Mouse (Mus musculus): ENCODE results near the gene Acod1. TPM values are rescaled to one million over a fixed set of nuclear protein-coding genes. Genes with fewer than 3 reads are reported as not detected.

Gene Acod1
- polyA plus RNA-seq, 1 experiment from 2014 or later, result not detected

DNA sequence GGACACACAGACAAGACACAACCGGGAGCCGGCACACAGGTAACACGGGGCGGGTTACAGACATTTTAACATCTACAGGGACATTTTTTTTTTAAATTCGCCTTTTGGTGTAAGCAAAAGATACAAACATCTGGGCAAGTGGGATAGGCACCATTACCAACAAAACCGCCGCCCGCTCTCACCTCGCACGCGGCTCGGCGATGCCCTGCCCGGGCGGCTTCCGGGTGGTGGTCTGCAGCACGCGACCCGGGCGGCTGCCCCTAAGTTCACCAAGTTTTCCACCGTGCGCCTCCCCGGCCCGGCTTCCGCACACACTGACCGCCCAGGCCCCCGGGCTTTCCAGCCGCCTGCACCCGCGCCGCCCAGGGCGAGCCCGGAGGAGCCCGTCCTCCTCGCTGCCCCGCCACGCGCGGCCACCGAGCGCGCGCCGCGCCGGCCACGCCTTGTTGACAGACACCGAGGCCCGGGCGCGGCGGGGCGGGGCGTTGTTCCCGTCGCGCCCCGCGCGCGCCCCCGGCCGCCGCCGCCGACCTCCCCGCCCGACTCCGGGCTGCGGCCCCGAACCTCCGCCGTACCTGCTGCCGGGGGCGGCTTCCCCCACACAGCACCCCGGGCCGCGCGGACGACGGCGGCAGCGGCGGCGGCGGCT is 51.9 kb downstream of the Acod1 start:
- H3K4me1 ChIP-seq, result peaks cover 16% of the 10 kb centered on the region
- DNase-seq (ENCODE audit: low spot score), result peak; percentile 89
- no peaks in the 10 kb centered on the region for H3K27me3 ChIP-seq (replicated peaks; ENCODE audit: low read depth, poor library complexity, severe bottlenecking)
- H3K9me3 ChIP-seq, result no peaks in the 10 kb centered on the region
- H3K36me3 ChIP-seq (replicated peaks), result peaks cover 28% of the 10 kb centered on the region
- WGBS, result under 1% methylated on average over 77 of the region's 86 CpGs
- H3K4me3 ChIP-seq, result peak overlapping the region; percentile 85
- peak overlapping the region; percentile 99 for H3K27ac ChIP-seq (replicated peaks)

DNA sequence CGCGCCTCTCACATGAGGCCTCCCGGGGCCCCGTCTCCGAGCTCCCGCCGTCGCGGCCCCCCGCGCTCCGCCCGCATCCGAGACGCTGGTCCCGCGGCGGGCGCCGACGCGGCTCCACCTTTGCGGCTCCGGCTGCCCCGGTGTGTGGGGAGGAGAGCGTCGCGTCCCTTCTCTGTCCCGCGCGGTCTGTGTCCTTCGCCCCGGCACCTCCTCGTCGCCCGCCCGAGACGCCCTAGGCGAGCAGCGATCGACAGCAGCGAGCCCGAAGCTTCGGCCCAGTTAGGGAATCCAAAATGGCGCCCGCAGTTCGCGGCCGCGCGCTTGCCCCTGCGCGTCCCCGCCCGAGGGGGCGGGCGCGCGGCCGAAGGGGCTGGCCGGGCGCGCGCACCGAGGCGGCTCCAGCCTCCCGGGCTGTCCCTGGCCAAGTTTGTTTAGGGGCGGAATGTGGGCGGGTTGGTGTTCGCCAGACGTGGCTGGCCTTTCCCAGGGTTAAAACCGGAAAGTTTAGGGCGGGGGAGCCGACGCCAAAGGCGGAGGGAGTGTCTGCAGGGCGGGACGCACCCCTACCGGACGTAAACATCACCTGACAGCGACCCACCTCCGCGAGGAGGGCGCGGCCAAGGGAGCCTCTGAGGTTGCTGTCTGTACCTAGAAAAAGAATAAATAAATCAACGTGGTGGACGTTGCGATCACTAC is 52.6 kb downstream of the Acod1 start, which contains the start of gene Fbxl3:
Fbxl3 (minus strand) TSS at position 329 of the 696 bp plus-strand sequence.
- no peaks in the 10 kb centered on the region for H3K27me3 ChIP-seq (replicated peaks; ENCODE audit: low read depth, poor library complexity, severe bottlenecking)

GRCm38 (mm10) chr14:103100296-103100695 is 53.5 kb downstream of the Acod1 start:
- 88% methylated on average over 13 of the region's 13 CpGs for WGBS
- H3K4me3 ChIP-seq, result peak overlapping the region; percentile 85; the same call in 1 of the 2 replicates
- DNase-seq (ENCODE audit: low spot score), result no peak

More for the DNA sequence above, 52.6 kb downstream of the Acod1 start, which contains the start of gene Fbxl3:
- Histone ChIP-seq H3K27ac (replicated peaks) (peak within 1 kb of the TSS; percentile 99), H3K36me3 (replicated peaks) (peaks cover 23% of the 10 kb centered on the region), H3K4me3 (peak within 1 kb of the TSS; percentile 85), H3K9me3 (no peaks in the 10 kb centered on the region), H3K4me1 (peaks cover 16% of the 10 kb centered on the region)
- peak; percentile 92 for DNase-seq (ENCODE audit: low spot score)
- WGBS, result under 1% methylated on average over 88 of the region's 88 CpGs

DNA sequence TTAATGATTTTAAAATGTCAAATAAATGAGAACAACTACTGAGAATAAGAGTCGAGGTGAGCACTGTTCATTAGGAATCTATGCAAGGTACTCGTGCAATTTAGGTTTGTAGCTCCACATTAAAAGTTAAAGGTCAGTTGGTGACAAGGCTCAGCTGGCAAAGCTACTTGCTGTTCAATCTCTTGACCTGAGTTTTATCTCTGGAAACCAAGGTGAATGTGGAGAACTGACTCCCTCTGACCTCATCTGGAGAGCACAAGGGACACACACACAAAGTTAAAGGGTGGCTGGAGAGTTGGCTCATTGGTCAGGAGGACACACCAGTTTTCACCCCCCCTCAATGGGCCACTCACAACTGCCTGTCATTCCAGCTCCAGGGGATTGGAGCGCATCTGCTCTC is 54.4 kb downstream of the Acod1 start:
- WGBS, result 84% methylated on average over 3 of the region's 3 CpGs
- Histone ChIP-seq H3K27me3 (replicated peaks; ENCODE audit: low read depth, poor library complexity, severe bottlenecking) (no peaks in the 10 kb centered on the region), H3K4me1 (peaks cover 16% of the 10 kb centered on the region), H3K4me3 (no peak overlapping the region), H3K9me3 (no peaks in the 10 kb centered on the region), H3K36me3 (replicated peaks) (peaks cover 6% of the 10 kb centered on the region), H3K27ac (replicated peaks) (no peak overlapping the region)
- DNase-seq (ENCODE audit: low spot score), result no peak

More at GRCm38 (mm10) chr14:103100296-103100695, 53.5 kb downstream of the Acod1 start:
- Histone ChIP-seq H3K9me3 (no peaks in the 10 kb centered on the region), H3K4me1 (peaks cover 16% of the 10 kb centered on the region), H3K27ac (replicated peaks) (no peak overlapping the region), H3K27me3 (replicated peaks; ENCODE audit: low read depth, poor library complexity, severe bottlenecking) (no peaks in the 10 kb centered on the region), H3K36me3 (replicated peaks) (peaks cover 14% of the 10 kb centered on the region)

- no peaks in the 10 kb centered on the region for H3K9me3 ChIP-seq
- WGBS, result 78% methylated on average over 6 of the region's 6 CpGs
- no peak overlapping the region for H3K4me3 ChIP-seq
- no peaks in the 10 kb centered on the region for H3K27me3 ChIP-seq (replicated peaks; ENCODE audit: low read depth, poor library complexity, severe bottlenecking)
- peaks cover 10% of the 10 kb centered on the region for H3K4me1 ChIP-seq
- no peak overlapping the region for H3K27ac ChIP-seq (replicated peaks)
- DNase-seq (ENCODE audit: low spot score), result no peak
- H3K36me3 ChIP-seq (replicated peaks), result no peaks in the 10 kb centered on the region
These were observed 55.5 kb downstream of the Acod1 start for GRCm38 (mm10) chr14:103102246-103102645.

- no peaks in the 10 kb centered on the region for H3K27me3 ChIP-seq (replicated peaks; ENCODE audit: low read depth, poor library complexity, severe bottlenecking)
- no peaks in the 10 kb centered on the region for H3K36me3 ChIP-seq (replicated peaks)
- no peak overlapping the region for H3K4me3 ChIP-seq
- DNase-seq (ENCODE audit: low spot score), result no peak
- no peak overlapping the region; the same call in 1 of the 2 replicates for H3K27ac ChIP-seq (replicated peaks)
- H3K9me3 ChIP-seq, result no peaks in the 10 kb centered on the region
- WGBS, result 83% methylated on average over 10 of the region's 10 CpGs
- peaks cover 4% of the 10 kb centered on the region for H3K4me1 ChIP-seq
These were observed 56.1 kb downstream of the Acod1 start for GRCm38 (mm10) chr14:103102731-103103335.

Other genes starting within 250 kb of the Acod1 start
- gene Kctd12, start 64.3 kb upstream of the Acod1 start, polyA plus RNA-seq (2016; fragmentation: Nextera tagmentation; extraction: Ambion mirVana), result 6.2 and 8.8 TPM in 2 replicates
- 24.0 and 25.7 TPM in 2 replicates for gene Cln5, start 23.2 kb downstream of the Acod1 start, polyA plus RNA-seq (2016; fragmentation: Nextera tagmentation; extraction: Ambion mirVana)
- 13.9 and 15.0 TPM in 2 replicates for gene Fbxl3, start 52.6 kb downstream of the Acod1 start, polyA plus RNA-seq (2016; fragmentation: Nextera tagmentation; extraction: Ambion mirVana)